Mouse (Mus musculus): ENCODE results near the gene Ndufa11. TPM values are rescaled to one million over a fixed set of nuclear protein-coding genes. Genes with fewer than 3 reads are reported as not detected.
A peak's percentile ranks its signal among the peaks of the same experiment; 100 is the strongest.

Ndufa11 gene
- polyA plus RNA-seq, 1 experiment from 2014 or later, result 709 TPM

DNA sequence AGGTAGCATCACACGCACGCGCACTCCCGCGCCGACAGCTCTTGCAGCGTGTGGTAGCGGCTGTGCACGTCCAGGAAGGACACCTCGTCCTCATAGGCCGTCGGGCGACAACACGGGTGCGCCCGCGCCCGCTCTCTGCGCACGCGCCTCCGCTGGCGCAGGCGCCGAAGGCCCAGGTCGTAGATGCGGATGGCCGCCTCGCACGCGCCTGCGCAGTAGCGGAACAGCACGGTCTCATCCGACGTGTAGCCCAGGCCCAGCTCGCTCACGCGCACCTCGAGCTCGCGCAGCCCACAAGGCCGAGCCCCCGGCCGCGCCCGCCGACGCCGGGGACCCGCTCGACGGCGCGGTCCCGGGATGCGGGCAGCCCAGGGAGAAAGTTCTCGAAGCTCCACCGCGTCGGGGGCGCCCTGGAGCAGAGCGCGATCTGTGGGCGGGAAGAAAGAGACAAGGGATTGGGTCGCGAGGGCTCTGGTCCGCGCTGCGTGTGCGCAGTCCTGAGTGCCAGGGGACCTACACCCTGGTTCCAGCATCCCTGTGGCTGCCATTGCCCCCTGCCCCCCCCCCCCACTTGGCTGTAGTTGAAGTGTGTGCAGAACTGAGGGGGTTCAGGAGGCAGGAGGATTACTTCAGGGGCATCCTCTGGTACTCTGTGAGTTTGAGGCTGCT, 34.0 kb downstream of the Ndufa11 start:
- Histone ChIP-seq H3K36me3 (no peaks in the 10 kb centered on the region), H3K9me3 (replicated peaks) (no peaks in the 10 kb centered on the region), H3K4me3 (replicated peaks) (peak overlapping the region; percentile 38), H3K9ac (replicated peaks) (0 out of 2 replicates have a peak overlapping the region, but pooled peaks have one; percentile 37), H3K27me3 (replicated peaks) (peaks cover 61% of the 10 kb centered on the region), H3K4me2 (peak overlapping the region; percentile 56), H3K27ac (replicated peaks) (no peak overlapping the region), H3K4me1 (peaks cover 10% of the 10 kb centered on the region; the same call in 1 of the 2 replicates)
- ATAC-seq (ENCODE audit: low FRiP score), result peak; percentile 85
- 23% methylated on average over 71 of the region's 71 CpGs for WGBS

DNA sequence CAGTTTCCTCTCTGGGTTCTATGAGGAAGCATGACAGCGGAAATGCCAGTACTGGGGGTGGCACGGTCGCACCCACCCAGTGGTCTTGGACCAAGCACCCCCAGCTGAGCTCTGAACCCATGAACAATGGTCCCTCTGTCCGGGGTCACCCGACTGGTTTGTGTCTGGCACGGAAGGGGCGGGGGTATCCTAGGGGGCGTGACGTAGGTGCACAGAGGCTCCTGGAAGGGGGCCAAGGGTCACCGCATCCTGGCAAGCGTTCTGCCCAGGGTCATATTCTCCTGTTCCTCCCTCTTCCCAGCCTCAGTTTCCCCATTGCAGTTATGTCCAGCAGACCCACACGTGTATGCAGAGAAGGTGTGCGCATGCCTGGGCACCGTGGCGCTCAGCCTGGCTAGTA, 35.9 kb downstream of the Ndufa11 start:
- Histone ChIP-seq H3K27me3 (replicated peaks) (peaks cover 80% of the 10 kb centered on the region), H3K4me1 (peaks cover 27% of the 10 kb centered on the region), H3K36me3 (no peaks in the 10 kb centered on the region), H3K4me2 (no peak overlapping the region), H3K4me3 (replicated peaks) (no peak overlapping the region), H3K27ac (replicated peaks) (no peak overlapping the region), H3K9ac (replicated peaks) (no peak overlapping the region), H3K9me3 (replicated peaks) (no peaks in the 10 kb centered on the region)
- 23% methylated on average over 15 of the region's 15 CpGs for WGBS
- ATAC-seq (ENCODE audit: low FRiP score), result no peak

DNA sequence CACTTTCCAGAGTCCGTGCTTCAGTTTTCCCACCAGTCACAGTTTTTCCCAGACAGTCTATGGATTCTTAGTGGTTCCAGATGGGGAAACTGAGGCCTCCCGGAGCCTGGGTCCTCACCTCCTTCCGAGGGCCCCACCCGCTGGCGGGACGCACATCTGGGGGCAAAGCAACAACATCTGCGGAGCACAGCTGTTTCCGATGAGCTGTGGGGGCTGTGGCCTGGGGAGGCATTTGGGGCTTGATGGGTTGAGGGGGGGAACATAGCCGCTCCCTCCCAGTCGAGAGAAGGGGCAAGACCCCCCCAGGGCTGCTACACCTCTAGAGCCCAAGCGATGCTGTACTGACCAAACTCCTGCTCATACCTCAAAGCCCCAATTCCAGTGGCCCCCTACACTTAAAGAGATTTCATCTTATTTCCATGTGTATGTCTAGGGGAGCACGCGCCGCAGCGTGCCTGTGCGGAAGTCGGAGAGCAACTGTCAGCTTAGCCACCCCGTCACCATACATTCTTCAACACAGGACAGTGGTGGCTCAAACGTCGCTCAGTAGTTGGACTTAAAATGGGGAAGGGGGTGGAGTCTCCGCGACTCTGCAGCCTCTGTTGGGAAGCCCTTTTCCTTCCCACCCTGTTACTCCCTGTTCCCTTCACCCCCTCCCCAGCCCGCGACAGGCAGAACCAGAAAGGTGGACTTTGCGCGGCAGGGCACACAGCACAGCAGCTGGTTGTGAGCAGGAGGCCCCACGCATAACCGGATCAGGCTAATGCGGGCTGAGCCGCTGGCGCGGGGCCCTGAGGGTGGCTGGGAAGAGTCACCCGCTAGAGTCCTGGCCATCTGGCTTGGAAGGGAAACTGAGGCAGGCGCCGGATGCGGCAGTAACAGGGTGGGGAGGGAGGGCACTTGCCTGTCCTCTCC, 37.0 kb downstream of the Ndufa11 start:
- H3K9ac ChIP-seq (replicated peaks), result no peak overlapping the region
- H3K36me3 ChIP-seq, result no peaks in the 10 kb centered on the region
- H3K27ac ChIP-seq (replicated peaks), result no peak overlapping the region
- H3K27me3 ChIP-seq (replicated peaks), result peaks cover 88% of the 10 kb centered on the region
- H3K9me3 ChIP-seq (replicated peaks), result no peaks in the 10 kb centered on the region
- WGBS, result 19% methylated on average over 36 of the region's 36 CpGs
- peak overlapping the region; percentile 13; the same call in 1 of the 2 replicates for H3K4me2 ChIP-seq
- no peak for ATAC-seq (ENCODE audit: low FRiP score)
- H3K4me1 ChIP-seq, result peaks cover 27% of the 10 kb centered on the region
- no peak overlapping the region for H3K4me3 ChIP-seq (replicated peaks)

DNA sequence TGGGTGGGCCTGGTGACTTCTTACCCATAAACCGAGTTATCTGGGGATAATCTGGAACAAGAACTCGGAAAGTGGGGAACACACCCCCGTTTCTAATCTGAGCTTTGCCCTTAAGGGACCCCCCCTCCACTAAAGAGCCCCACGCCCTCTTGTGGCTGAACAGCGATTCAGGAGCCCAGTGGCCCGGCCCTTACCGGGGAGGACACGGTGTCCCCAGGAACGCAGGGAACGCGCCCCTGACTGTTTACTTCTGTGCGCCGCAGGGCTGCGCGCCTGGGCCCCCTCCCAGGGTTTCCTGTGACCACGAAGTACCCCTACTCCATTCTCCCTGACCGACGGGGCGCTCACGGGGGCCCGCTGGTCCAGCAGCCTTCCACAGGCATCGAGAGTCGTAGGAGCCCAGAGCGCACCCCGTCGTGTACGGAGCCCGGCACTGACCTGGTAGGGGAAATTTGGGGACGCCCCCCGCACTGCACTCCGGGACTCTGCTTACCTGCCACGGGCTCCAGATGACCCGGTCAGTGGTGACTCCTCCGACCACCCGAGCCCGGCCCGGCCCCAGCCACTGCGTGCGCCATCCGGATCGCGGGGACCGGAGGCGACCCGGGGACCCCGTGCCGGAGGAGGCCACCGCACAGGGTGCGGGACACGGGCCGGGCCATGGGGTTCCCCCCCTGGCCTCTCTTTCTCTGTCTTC, 39.3 kb downstream of the Ndufa11 start:
- Histone ChIP-seq H3K4me3 (replicated peaks) (peak overlapping the region; percentile 41), H3K4me2 (peak overlapping the region; percentile 79), H3K27ac (replicated peaks) (no peak overlapping the region), H3K9ac (replicated peaks) (peak overlapping the region; percentile 43), H3K36me3 (no peaks in the 10 kb centered on the region), H3K9me3 (replicated peaks) (no peaks in the 10 kb centered on the region), H3K27me3 (replicated peaks) (peaks cover 87% of the 10 kb centered on the region), H3K4me1 (peaks cover 28% of the 10 kb centered on the region)
- ATAC-seq (ENCODE audit: low FRiP score), result no peak
- WGBS, result under 1% methylated on average over 51 of the region's 51 CpGs

DNA sequence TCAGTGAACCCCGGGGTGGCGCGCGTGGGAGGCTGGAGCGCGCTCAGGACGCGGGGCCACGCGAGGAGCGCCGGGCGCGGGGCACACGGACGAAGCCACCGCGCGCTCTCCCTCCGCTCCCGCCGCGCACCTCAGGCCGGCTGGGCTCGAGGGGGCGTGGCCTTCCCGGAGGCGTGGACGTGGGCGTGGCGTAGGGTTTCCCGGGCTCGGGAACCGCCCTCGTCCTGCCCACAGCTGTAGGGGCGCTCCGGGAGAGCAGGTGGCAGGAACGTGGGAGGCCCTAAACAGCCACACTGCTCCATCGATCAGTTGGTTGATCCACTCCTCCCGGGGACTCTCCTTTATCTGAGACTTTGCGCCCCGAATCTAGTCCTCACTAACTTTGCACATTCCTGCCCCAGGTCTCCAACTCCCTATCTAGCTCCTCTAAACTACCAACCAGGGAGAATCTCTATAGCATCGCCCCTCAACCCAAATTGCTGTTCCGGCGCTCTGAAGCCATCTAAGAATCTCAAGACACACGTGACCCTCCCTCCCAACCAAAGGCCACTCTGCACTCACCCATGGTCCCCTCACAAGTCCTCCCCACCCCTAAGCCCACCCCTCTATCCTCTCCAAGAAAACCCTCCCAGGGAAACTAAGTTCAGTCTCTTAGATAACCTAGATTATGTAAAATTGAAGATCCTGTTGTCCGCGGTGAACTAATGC, 40.0 kb downstream of the Ndufa11 start, which contains the start of gene Nrtn:
Gene Nrtn (minus strand): TSS at position 115 of the 708 bp plus-strand sequence.
- Histone ChIP-seq H3K4me2 (peak within 1 kb of the TSS; percentile 79), H3K4me1 (peaks cover 34% of the 10 kb centered on the region), H3K27me3 (replicated peaks) (peaks cover 80% of the 10 kb centered on the region), H3K27ac (replicated peaks) (no peak within 1 kb of the TSS), H3K4me3 (replicated peaks) (peak within 1 kb of the TSS; percentile 41), H3K9ac (replicated peaks) (peak within 1 kb of the TSS; percentile 43), H3K9me3 (replicated peaks) (no peaks in the 10 kb centered on the region), H3K36me3 (no peaks in the 10 kb centered on the region)
- WGBS, result under 1% methylated on average over 41 of the region's 48 CpGs
- peak; percentile 9; the same call in 1 of the 2 replicates for ATAC-seq (ENCODE audit: low FRiP score)

DNA sequence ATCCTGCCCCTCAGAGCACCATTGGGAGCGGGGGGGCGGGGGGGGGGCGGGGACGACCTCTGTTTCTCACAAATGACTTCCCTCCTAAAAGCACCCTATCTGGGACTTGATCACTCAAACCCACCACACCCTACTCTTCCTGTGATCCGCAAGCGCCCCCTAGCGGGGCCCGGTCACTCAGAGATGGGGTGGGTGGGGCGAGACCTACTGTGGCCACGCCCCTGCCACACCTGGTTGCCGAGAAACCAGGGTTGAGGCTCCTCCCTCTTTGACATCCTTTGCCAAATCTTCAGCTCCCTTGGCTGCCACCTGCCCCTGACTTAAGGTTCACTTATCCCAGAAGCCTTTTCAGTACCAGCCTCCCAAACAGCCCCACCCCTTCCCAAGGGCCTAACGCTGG, 40.6 kb downstream of the Ndufa11 start:
- Histone ChIP-seq H3K4me3 (replicated peaks) (no peak overlapping the region), H3K27me3 (replicated peaks) (peaks cover 74% of the 10 kb centered on the region), H3K4me2 (peak overlapping the region; percentile 79), H3K9ac (replicated peaks) (no peak overlapping the region), H3K9me3 (replicated peaks) (no peaks in the 10 kb centered on the region), H3K36me3 (no peaks in the 10 kb centered on the region), H3K4me1 (peaks cover 39% of the 10 kb centered on the region), H3K27ac (replicated peaks) (no peak overlapping the region)
- no peak for ATAC-seq (ENCODE audit: low FRiP score)
- WGBS, result 7% methylated on average over 12 of the region's 12 CpGs

DNA sequence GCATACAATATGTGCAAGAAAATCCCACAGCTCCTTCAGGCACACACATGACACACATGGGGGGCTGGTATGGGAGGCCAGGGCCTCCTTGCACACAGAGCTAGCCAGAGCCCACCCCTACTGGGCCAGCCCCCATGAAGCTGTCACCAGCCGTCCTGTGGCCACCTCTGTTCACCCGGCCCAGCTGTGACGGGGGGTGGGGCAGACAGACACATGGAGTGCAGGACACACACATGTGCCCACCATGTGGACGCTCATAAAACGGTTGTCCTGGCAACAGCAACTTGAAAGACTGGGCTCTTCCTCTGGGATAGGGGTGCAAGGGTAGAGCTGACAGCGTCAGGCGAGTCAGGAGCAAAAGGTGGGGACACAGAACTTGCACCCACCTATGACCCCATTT, 41.7 kb downstream of the Ndufa11 start:
- H3K4me3 ChIP-seq (replicated peaks), result no peak overlapping the region
- H3K9me3 ChIP-seq (replicated peaks), result no peaks in the 10 kb centered on the region
- H3K27ac ChIP-seq (replicated peaks), result no peak overlapping the region
- no peak overlapping the region for H3K4me2 ChIP-seq
- no peaks in the 10 kb centered on the region for H3K36me3 ChIP-seq
- H3K9ac ChIP-seq (replicated peaks), result no peak overlapping the region
- peaks cover 63% of the 10 kb centered on the region for H3K27me3 ChIP-seq (replicated peaks)
- peaks cover 49% of the 10 kb centered on the region for H3K4me1 ChIP-seq
- no peak for ATAC-seq (ENCODE audit: low FRiP score)
- WGBS, result 41% methylated on average over 7 of the region's 7 CpGs

DNA sequence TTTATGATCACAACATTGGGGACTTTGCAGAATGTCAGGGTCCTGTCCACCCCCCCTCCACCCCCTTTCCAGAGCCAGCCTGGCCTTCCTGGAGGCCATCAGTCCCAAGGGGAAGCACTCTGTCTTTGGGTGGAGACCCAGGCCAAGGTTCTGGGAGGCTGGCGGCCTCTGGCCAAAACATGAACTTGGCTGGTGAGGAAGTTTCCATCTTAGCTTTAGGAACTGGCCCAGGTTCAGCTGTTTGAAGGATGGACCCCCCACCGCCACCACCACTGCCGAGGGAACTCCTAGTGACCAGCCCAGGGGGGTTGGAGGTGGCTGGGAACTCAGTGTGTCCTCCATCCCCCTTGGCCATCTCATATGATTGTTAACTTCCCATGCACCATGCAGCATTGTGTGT, 43.5 kb downstream of the Ndufa11 start:
- no peak overlapping the region for H3K27ac ChIP-seq (replicated peaks)
- H3K4me2 ChIP-seq, result peak overlapping the region; percentile 87; the same call in 1 of the 2 replicates
- 65% methylated on average over 3 of the region's 3 CpGs for WGBS

DNA sequence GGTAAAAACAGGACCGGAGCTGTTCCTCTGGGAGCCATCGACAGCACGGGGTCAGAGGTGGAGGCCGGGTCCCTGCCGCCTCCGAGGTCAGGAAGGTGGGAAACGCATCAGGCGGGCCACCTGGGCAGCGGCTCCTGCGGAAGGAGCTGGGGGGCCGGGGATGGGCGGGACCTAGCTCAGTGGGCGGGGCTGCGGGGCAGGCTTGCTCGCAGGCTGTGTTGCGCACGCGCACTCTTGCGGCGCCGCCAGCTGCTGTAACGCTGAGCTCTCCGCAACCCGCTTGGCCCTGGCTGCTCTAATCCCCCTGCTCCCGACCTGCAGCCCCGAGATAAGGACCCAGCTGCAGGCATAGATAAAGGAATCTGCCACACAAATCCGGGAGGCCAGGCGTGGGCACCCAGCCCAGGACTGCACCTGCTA, 44.4 kb downstream of the Ndufa11 start:
- peaks cover 6% of the 10 kb centered on the region for H3K36me3 ChIP-seq
- ATAC-seq (ENCODE audit: low FRiP score), result peak; percentile 46
- H3K9me3 ChIP-seq (replicated peaks), result no peaks in the 10 kb centered on the region
- H3K9ac ChIP-seq (replicated peaks), result peak overlapping the region; percentile 74
- peaks cover 48% of the 10 kb centered on the region for H3K4me1 ChIP-seq
- H3K27me3 ChIP-seq (replicated peaks), result peaks cover 35% of the 10 kb centered on the region
- peak overlapping the region; percentile 52 for H3K4me3 ChIP-seq (replicated peaks)
- peak overlapping the region; percentile 87 for H3K4me2 ChIP-seq
- WGBS, result under 1% methylated on average over 23 of the region's 28 CpGs
- H3K27ac ChIP-seq (replicated peaks), result peak overlapping the region; percentile 94

More for the DNA sequence above, 43.5 kb downstream of the Ndufa11 start:
- no peak overlapping the region for H3K4me3 ChIP-seq (replicated peaks)
- peaks cover 53% of the 10 kb centered on the region for H3K4me1 ChIP-seq
- peaks cover 45% of the 10 kb centered on the region for H3K27me3 ChIP-seq (replicated peaks)
- H3K9me3 ChIP-seq (replicated peaks), result no peaks in the 10 kb centered on the region
- ATAC-seq (ENCODE audit: low FRiP score), result no peak
- no peak overlapping the region for H3K9ac ChIP-seq (replicated peaks)
- H3K36me3 ChIP-seq, result no peaks in the 10 kb centered on the region

DNA sequence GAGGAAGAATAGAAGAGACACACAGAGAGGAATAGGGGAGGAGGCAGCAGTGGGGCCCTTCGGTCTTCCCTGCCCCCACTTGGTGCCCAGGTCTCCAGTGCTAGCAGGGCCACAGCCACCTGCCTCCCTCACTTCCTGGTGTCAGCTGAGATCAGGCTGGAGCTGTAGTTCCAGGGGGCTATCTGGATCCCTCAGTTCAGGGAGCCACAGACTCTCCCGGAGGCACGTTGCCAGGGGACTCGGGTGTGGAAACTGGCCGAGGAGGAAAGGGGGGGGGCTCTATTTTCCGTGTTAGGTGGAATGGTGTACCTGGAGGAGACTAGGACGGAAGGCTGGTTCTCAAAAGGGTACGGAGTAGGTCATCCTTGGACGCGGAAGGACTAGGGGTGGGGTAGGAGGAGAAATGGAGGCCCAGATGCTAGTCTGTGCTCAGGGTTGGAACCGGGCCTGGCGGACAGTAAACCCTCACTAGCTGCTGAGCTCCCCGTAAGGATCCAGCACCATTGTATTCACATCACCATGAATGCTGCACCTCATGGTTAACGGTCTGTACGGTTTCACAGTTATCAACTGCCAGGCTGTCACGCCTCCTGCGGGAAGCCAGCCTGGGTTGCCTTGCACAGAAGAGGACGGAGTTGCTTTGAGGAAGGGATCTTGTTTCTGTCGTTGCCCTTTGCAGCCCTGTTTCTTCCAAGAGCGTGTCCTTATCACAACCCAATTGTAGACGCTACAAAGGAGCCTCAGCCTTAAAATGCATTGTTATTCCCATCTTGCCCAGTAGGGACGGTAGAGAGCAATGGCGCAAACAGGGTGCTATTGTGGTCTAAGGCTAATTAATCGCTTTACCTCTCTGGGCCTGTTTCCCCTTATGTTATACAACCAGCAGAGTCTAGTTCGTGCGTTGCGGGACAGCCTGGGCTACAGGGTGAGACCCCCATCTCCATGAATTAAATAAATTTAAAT, 45.5 kb downstream of the Ndufa11 start:
- Histone ChIP-seq H3K4me1 (peaks cover 38% of the 10 kb centered on the region), H3K36me3 (peaks cover 16% of the 10 kb centered on the region), H3K4me3 (replicated peaks) (no peak overlapping the region), H3K9ac (replicated peaks) (peak overlapping the region; percentile 74), H3K27ac (replicated peaks) (peak overlapping the region; percentile 94), H3K4me2 (peak overlapping the region; percentile 87), H3K9me3 (replicated peaks) (no peaks in the 10 kb centered on the region), H3K27me3 (replicated peaks) (peaks cover 25% of the 10 kb centered on the region)
- no peak for ATAC-seq (ENCODE audit: low FRiP score)
- WGBS, result 49% methylated on average over 27 of the region's 27 CpGs
